Mouse (Mus musculus) gonadal fat pad, adult 2 months (tissue): Measurements from ENCODE around the gene Chrm4. TPM values are rescaled to one million over a fixed set of nuclear protein-coding genes. Genes with fewer than 3 reads are reported as not detected.

ENCODE experiments used
- DNase-seq: peaks from one replicate; pipeline ENCODE4 v3.0.0-alpha.2; 2012; ENCODE audit warnings: low read depth
- polyA plus RNA-seq: library from polyadenylated mRNA; depleted of rRNA; stranded (reverse); fragments of >200 nt; gene quantifications from 2 replicates; pipeline ENCODE4 v1.2.3, GENCODE M21; 2012

The Chrm4 gene
- polyA plus RNA-seq, 1 experiment: 0.26 TPM

GRCm38 (mm10) chr2:91922586-91923414 is 4.2 kb upstream of the Chrm4 start:
- DNase-seq: no peak

- no peak for DNase-seq
These were observed 3.4 kb upstream of the Chrm4 start for GRCm38 (mm10) chr2:91923415-91924337.

GRCm38 (mm10) chr2:91924726-91925125 is 2.3 kb upstream of the Chrm4 start:
- no peak for DNase-seq

DNA sequence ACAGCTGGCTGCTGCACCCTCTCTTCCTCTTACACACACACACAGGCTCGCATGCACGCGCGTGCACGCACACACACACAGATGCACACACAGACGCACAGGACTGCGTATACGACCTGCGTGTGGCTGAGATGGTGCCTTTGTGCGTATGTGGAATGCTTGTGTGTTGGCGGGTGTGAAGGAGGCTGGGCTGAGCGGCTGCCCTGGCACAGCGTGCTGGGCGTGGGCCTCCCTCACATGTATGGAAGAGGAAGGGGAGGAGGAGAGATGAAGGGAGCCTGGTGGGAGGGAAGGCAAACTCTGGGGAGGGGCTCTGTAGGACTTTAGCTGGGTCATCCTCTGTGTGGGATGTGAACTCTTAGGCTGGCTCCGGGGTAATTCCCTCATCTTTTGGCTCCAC is 1.6 kb upstream of the Chrm4 start:
- no peak for DNase-seq

- DNase-seq: no peak
These were observed 931 bp downstream of the Chrm4 start for GRCm38 (mm10) chr2:91927826-91928533.

DNA sequence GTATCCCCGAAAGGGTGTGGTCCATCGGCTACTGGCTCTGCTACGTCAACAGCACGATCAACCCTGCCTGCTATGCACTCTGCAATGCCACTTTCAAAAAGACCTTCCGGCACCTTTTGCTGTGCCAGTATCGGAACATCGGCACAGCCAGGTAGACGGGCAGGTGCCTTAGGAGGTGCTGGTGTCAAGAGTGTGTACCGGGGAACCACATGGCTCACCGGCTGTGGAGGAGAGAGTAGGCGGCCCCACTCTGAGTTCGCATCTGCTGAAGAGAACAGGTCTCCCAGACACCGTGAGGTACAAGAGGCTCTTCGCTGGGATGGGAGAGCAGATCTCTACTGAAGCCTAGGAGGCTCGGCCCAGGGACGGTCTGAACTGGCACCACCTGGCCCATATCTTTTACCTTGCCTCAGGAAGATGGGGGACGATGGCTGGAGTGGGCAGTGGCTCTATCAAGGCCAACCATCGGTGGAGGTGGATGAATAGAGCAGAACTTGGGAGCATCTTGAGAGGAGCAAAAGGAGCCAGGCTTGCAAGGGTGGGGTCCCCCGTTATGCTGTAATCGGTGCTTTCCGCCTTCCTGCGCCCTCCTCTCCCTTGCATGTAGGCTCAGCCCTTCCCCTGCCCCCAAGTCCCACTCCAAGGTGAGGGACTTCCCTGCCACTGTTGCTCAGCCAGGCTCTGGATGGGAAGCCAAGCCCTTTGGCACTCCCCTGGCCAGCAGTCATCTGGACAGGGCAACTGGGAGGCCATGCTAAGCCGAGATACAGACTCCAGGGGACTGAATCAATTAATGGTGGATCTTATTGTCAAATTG is 1.7 kb downstream of the Chrm4 start:
- DNase-seq: no peak

GRCm38 (mm10) chr2:91929455-91929854 is 2.4 kb downstream of the Chrm4 start:
- DNase-seq: no peak

GRCm38 (mm10) chr2:91929936-91930335 is 2.9 kb downstream of the Chrm4 start:
- no peak for DNase-seq

- DNase-seq: no peak
These were observed 3.8 kb downstream of the Chrm4 start for GRCm38 (mm10) chr2:91930761-91931291.

DNA sequence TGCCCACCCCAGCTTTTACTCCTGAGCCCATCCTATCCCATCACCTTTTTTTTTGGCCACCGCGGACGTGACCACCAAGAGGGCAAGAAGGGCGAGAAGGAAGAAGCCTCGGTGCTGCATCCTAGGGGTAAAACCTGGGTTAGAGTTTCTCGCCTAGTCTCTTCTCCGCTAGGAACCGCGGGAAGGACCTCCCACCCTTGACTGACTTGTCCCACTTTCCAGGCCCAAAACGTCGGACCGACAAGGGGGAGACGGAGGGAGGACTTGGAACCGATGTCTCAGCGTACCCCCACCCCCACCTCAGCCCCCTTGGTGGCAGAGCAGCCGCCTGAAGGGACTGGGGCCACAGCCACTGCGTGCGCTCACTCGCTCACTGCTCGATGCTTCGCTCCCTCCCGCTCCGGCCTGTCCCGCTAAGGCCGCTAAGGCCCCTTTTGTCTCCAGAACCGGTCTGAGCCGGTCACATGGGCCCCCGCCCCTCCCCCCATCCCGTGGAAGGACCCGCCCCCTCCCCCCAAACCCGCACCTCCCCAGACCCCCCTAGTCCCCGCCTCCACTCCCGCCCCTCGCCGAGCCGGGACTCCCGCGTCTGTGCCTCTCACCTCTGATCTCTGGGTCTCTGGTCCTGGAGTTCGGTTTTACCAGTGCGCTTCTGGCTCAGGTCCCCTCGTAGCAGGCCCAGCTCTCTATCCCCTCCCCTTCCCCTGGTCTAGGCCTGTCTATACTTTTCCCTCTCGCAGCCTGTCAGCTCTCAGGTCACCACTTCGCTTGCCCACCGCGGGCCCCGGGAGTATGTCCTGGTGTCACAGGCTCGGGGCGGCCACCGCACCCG is 4.5 kb downstream of the Chrm4 start:
- DNase-seq: no peak

- no peak for DNase-seq
These were observed 5.2 kb downstream of the Chrm4 start, which contains the start of gene Mdk for GRCm38 (mm10) chr2:91932160-91932711. Mdk (minus strand) TSS chr2:91932297.

- DNase-seq: no peak
These were observed 5.8 kb downstream of the Chrm4 start for GRCm38 (mm10) chr2:91932737-91933350.

DNA sequence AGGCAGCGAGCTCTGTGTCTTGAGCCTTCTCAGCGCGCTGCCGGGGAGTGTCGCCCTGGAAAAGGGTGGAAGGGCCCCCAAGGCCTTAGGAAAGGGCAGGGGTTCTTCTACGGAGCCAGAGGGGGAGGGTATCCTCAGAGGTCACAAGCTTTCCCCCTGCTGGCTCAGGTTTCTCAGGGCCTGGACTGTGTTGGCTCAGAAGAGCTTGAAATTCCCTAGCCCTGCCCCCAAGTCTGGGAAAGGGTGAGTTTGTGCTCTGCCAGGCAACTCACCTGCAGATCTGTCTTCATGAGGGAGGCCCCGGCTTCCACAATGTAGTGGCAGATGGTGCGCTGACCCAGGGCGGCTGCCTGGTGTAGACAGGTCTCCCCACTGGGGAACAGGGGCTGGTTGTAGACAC is 6.4 kb downstream of the Chrm4 start:
- DNase-seq: no peak

DNA sequence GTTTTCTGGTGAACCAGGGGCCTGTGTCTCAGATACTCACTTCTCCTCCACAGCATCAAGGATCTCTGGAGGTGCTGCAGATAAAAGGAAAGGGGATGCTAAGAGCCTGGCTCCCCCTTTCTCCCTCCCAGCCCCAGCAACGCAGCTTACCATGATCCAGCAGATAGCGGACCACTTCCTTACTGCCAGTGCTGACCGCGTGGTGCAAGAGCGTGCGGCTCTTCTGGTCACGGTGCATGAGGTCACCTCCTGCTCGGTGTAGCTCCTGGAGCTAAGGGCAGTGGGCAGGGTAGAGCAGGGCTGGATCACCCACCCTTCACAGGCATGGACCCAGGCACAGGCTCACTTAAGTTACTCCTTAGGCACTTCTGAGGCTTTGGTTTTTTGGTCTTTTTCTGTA is 7.0 kb downstream of the Chrm4 start:
- no peak for DNase-seq

GRCm38 (mm10) chr2:91934826-91935525 is 7.9 kb downstream of the Chrm4 start:
- DNase-seq: no peak

- no peak for DNase-seq
These were observed 9.1 kb downstream of the Chrm4 start for GRCm38 (mm10) chr2:91936154-91936553.

- DNase-seq: no peak
These were observed 12.4 kb downstream of the Chrm4 start for GRCm38 (mm10) chr2:91939303-91939935.

DNA sequence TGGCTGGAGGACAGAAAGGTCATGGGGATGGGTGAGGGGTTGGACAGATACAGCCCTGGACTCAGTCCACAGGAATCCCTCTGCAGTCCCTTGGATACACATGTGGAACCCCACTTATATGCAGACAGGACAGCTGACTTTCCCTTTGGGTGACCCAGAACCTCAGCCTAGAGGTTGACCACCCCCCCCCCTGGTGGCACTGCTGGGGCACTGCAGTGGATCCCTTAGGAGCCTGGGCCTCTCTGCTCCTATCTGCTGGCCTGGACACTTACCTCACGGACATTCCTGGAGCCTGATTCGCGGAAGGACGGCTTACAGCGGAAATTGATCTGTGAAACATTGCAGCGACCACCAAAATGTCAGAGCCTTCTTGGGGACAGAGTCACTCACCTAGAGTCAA is 15.3 kb downstream of the Chrm4 start:
- no peak for DNase-seq
